Mouse (Mus musculus) B cell, adult 2 months (primary cell): ENCODE measurements around the gene Adgrv1.
"Not testable (repeated sequence)": the region's sequence is repeated elsewhere in the genome, so short reads cannot be mapped to it uniquely, and the experiment has no call there.

ENCODE experiments used
- DNase-seq, 2 experiments: peaks; one replicate each; pipeline ENCODE4 v3.0.0; 2022

Gene Adgrv1

GRCm38 (mm10) chr13:81328181-81328580, 304.8 kb downstream of the Adgrv1 start:
- DNase-seq: no peak

- DNase-seq: no peak
Observed at GRCm38 (mm10) chr13:81325606-81326215, 307.2 kb downstream of the Adgrv1 start.

- DNase-seq: no peak
Observed at GRCm38 (mm10) chr13:81323546-81324316, 309.2 kb downstream of the Adgrv1 start.

- DNase-seq: no peak
Observed at GRCm38 (mm10) chr13:81316581-81316980, 316.4 kb downstream of the Adgrv1 start.

- DNase-seq: no peak
Observed at GRCm38 (mm10) chr13:81314306-81315120, 318.4 kb downstream of the Adgrv1 start.

GRCm38 (mm10) chr13:81312148-81312547, 320.8 kb downstream of the Adgrv1 start:
- no peak for DNase-seq

- no peak for DNase-seq
Observed at GRCm38 (mm10) chr13:81300851-81301250, 332.1 kb downstream of the Adgrv1 start.

- no peak for DNase-seq
Observed at GRCm38 (mm10) chr13:81294106-81294505, 338.8 kb downstream of the Adgrv1 start.

- DNase-seq: no peak
Observed at GRCm38 (mm10) chr13:81282193-81282592, 350.8 kb downstream of the Adgrv1 start.

- DNase-seq: no peak
Observed at GRCm38 (mm10) chr13:81280650-81281229, 352.2 kb downstream of the Adgrv1 start.

- DNase-seq: no peak
Observed at GRCm38 (mm10) chr13:81279351-81279736, 353.6 kb downstream of the Adgrv1 start.

- no peak for DNase-seq
Observed at GRCm38 (mm10) chr13:81278669-81279350, 354.1 kb downstream of the Adgrv1 start.

- DNase-seq: no peak
Observed at GRCm38 (mm10) chr13:81273837-81274236, 359.1 kb downstream of the Adgrv1 start.

- DNase-seq: no peak
Observed at GRCm38 (mm10) chr13:81270396-81270795, 362.6 kb downstream of the Adgrv1 start.

- no peak for DNase-seq
Observed at GRCm38 (mm10) chr13:81269056-81269455, 363.9 kb downstream of the Adgrv1 start.

GRCm38 (mm10) chr13:81267489-81267888, 365.5 kb downstream of the Adgrv1 start:
- DNase-seq: not testable (repeated sequence)

- DNase-seq: no peak
Observed at GRCm38 (mm10) chr13:81264465-81264864, 368.5 kb downstream of the Adgrv1 start.

- no peak for DNase-seq
Observed at GRCm38 (mm10) chr13:81241181-81241580, 391.8 kb downstream of the Adgrv1 start.

- no peak for DNase-seq
Observed at GRCm38 (mm10) chr13:81239836-81240235, 393.1 kb downstream of the Adgrv1 start.

- no peak for DNase-seq
Observed at GRCm38 (mm10) chr13:81239427-81239826, 393.5 kb downstream of the Adgrv1 start.

GRCm38 (mm10) chr13:81238855-81239254, 394.1 kb downstream of the Adgrv1 start:
- no peak for DNase-seq

- DNase-seq: no peak
Observed at GRCm38 (mm10) chr13:81237947-81238346, 395.0 kb downstream of the Adgrv1 start.
